Mouse (Mus musculus) embryonic fibroblast, embryonic 13.5 days (primary cell): ENCODE measurements around the gene Zfp954. TPM values are rescaled to one million over a fixed set of nuclear protein-coding genes. Genes with fewer than 3 reads are reported as not detected.
"Not testable (repeated sequence)": the region's sequence is repeated elsewhere in the genome, so short reads cannot be mapped to it uniquely, and the experiment has no call there.

ENCODE experiments used
- H3K27ac ChIP-seq: 2 replicates; pipeline ENCODE4 v1.5.1; 2012; ENCODE audit warnings: low read length, control low read depth, inconsistent platforms; ENCODE audit not compliant: insufficient read depth
- H3K4me1 ChIP-seq: 2 replicates; pipeline ENCODE4 v1.6.1; 2011; ENCODE audit warnings: low read length; ENCODE audit not compliant: control insufficient read depth, insufficient read depth
- H3K4me3 ChIP-seq: 2 replicates; pipeline ENCODE4 v1.5.1; 2011; ENCODE audit warnings: mild to moderate bottlenecking, control low read depth, low read length; ENCODE audit not compliant: insufficient read depth
- CTCF ChIP-seq: IDR thresholded peaks from 2 replicates; pipeline ENCODE4 v1.5.1; 2011; ENCODE audit warnings: mild to moderate bottlenecking, control low read depth, low read length, moderate library complexity, borderline replicate concordance; ENCODE audit not compliant: insufficient read depth
- POLR2A ChIP-seq: IDR thresholded peaks from 2 replicates; pipeline ENCODE4 v1.6.1; 2011; ENCODE audit warnings: low read depth, mild to moderate bottlenecking, control low read depth, low read length, moderate library complexity
- polyA plus RNA-seq: library from polyadenylated mRNA; stranded (reverse); fragments of >200 nt; gene quantifications from 2 replicates; pipeline ENCODE4 v1.2.4, GENCODE M21; 2011; ENCODE audit warnings: low read depth; ENCODE audit not compliant: missing spikeins, insufficient read length

Gene Zfp954
- 8.9 and 9.2 TPM in 2 replicates for polyA plus RNA-seq

- H3K4me3 ChIP-seq, result peak within 1 kb of the TSS; percentile 78
- H3K4me1 ChIP-seq, result no peaks in the 10 kb centered on the region
- TF ChIP-seq POLR2A, result peak; percentile 83
- no peak for TF ChIP-seq CTCF
- H3K27ac ChIP-seq, result peak within 1 kb of the TSS; percentile 45; the same call in 1 of the 2 replicates
Measured at GRCm38 (mm10) chr7:7120921-7121601, at the start of gene Zfp954. Gene Zfp954, minus strand, starts transcription at chr7:7121488.

- Histone ChIP-seq H3K4me1 (no peaks in the 10 kb centered on the region), H3K27ac (no peak overlapping the region), H3K4me3 (no peak overlapping the region)
- TF ChIP-seq POLR2A, result no peak
- TF ChIP-seq CTCF, result no peak
Measured at GRCm38 (mm10) chr7:7145991-7146608, 24.8 kb upstream of the Zfp954 start.

GRCm38 (mm10) chr7:7144215-7144614, 22.9 kb upstream of the Zfp954 start:
- TF ChIP-seq POLR2A, result no peak
- no peak for TF ChIP-seq CTCF
- Histone ChIP-seq H3K4me3 (no peak overlapping the region), H3K27ac (no peak overlapping the region), H3K4me1 (no peaks in the 10 kb centered on the region)

- no peaks in the 10 kb centered on the region for H3K4me1 ChIP-seq
- no peak within 1 kb of the TSS for H3K27ac ChIP-seq
- TF ChIP-seq POLR2A, result no peak
- TF ChIP-seq CTCF, result no peak
- peak within 1 kb of the TSS; percentile 64 for H3K4me3 ChIP-seq
Measured at GRCm38 (mm10) chr7:7136379-7136866, 15.1 kb upstream of the Zfp954 start, which contains the start of gene Zfp773. Gene Zfp773, minus strand, starts transcription at chr7:7136755.

GRCm38 (mm10) chr7:7132751-7133150, 11.5 kb upstream of the Zfp954 start:
- no peak overlapping the region for H3K27ac ChIP-seq
- TF ChIP-seq POLR2A (no peak), CTCF (no peak)
- H3K4me1 ChIP-seq, result no peaks in the 10 kb centered on the region
- no peak overlapping the region for H3K4me3 ChIP-seq

- H3K4me3 ChIP-seq, H3K27ac ChIP-seq, H3K4me1 ChIP-seq: not testable (repeated sequence)
Measured at GRCm38 (mm10) chr7:7130491-7131124, 9.3 kb upstream of the Zfp954 start.

GRCm38 (mm10) chr7:7121602-7121980, 303 bp upstream of the Zfp954 start:
- no peaks in the 10 kb centered on the region for H3K4me1 ChIP-seq
- H3K4me3 ChIP-seq, result peak overlapping the region; percentile 15; the same call in 1 of the 2 replicates
- TF ChIP-seq CTCF (no peak), POLR2A (no peak)
- no peak overlapping the region for H3K27ac ChIP-seq

- Histone ChIP-seq H3K4me3 (no peak overlapping the region), H3K4me1 (no peaks in the 10 kb centered on the region), H3K27ac (no peak overlapping the region)
- TF ChIP-seq POLR2A (no peak), CTCF (no peak)
Measured at GRCm38 (mm10) chr7:7118441-7118840, 2.8 kb downstream of the Zfp954 start.

- Histone ChIP-seq H3K27ac (no peak overlapping the region), H3K4me3 (no peak overlapping the region), H3K4me1 (no peaks in the 10 kb centered on the region)
- TF ChIP-seq POLR2A (no peak), CTCF (no peak)
Measured at GRCm38 (mm10) chr7:7108501-7108900, 12.8 kb downstream of the Zfp954 start.

Other genes with a start within 250 kb of the Zfp954 start
- gene Aurkc, start 126.2 kb downstream of the Zfp954 start, polyA plus RNA-seq, result not detected in 2 replicates
- 0.13 and 0.26 TPM in 2 replicates for gene Zfp773, start 15.3 kb upstream of the Zfp954 start, polyA plus RNA-seq
- gene Zfp418, start 49.8 kb upstream of the Zfp954 start, polyA plus RNA-seq, result 2.0 and 2.6 TPM in 2 replicates
- 3.6 and 4.0 TPM in 2 replicates for gene Zfp772, start 88.5 kb upstream of the Zfp954 start, polyA plus RNA-seq
- 0.35 and 0.83 TPM in 2 replicates for gene Vmn2r29, start 125.8 kb upstream of the Zfp954 start, polyA plus RNA-seq
- gene Gm45844, start 156.8 kb upstream of the Zfp954 start, polyA plus RNA-seq, result 2.0 and 2.1 TPM in 2 replicates
- gene Clcn4, start 179.4 kb upstream of the Zfp954 start, polyA plus RNA-seq, result 40.2 and 45.4 TPM in 2 replicates
- not detected in 2 replicates for gene Vmn2r30, start 216.1 kb upstream of the Zfp954 start, polyA plus RNA-seq